Mouse (Mus musculus) gonadal fat pad, adult 2 months (tissue): ENCODE measurements around the gene Kcnh7. TPM values are rescaled to one million over a fixed set of nuclear protein-coding genes. Genes with fewer than 3 reads are reported as not detected.
"Not testable (repeated sequence)": the region's sequence is repeated elsewhere in the genome, so short reads cannot be mapped to it uniquely, and the experiment has no call there.

Experiments
- DNase-seq: peaks from one replicate; pipeline ENCODE4 v3.0.0-alpha.2; 2012; ENCODE audit warnings: low read depth
- polyA plus RNA-seq: library from polyadenylated mRNA; depleted of rRNA; stranded (reverse); fragments of >200 nt; gene quantifications from 2 replicates; pipeline ENCODE4 v1.2.3, GENCODE M21; 2012

Kcnh7 gene
- polyA plus RNA-seq, 1 experiment = not detected

DNA sequence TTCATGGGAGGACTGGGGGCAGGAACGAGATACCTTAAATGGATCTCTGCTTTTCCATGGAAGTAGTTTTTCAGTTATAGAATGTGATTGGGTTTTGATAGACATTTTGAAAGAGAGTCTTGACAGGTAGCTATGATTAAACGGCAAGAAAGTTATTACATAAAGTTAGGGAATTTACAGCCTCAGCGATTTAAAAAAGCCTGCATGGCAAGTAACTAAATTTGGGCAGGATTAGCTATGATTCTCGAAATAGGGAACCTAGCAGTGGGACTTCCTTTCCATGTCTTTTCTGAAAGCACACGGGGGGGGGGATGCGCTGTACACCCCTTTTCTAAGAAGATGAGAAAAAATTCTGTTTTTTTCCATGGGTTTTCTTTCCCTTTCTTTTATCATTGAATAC, 466.8 kb downstream of the Kcnh7 start:
- no peak for DNase-seq

- DNase-seq = peak; percentile 22
These were observed 468.8 kb downstream of the Kcnh7 start for GRCm38 (mm10) chr2:62715260-62715659.

- not testable (repeated sequence) for DNase-seq
These were observed 469.7 kb downstream of the Kcnh7 start for GRCm38 (mm10) chr2:62714362-62714761.

- DNase-seq = no peak
These were observed 474.5 kb downstream of the Kcnh7 start for GRCm38 (mm10) chr2:62709633-62710032.

GRCm38 (mm10) chr2:62706313-62706712, 477.8 kb downstream of the Kcnh7 start:
- no peak for DNase-seq

DNA sequence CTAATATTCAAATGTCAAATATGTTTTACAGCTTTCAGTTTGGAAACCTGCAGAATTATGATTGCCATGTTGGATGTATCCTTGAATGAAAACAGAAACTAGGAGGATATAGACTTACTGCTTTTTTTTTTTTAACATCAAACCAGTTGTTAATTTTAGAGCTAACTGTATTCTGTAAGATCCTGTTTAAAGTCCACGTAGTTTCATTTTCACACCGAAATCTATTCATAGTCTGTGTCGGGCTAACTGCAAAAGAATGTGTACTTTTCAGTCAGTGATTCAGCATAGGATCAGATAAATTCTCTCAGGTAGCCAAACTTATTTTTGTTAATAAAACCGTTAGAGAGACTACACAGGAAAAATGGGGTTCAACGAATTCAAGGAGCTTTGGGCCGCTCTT, 498.2 kb downstream of the Kcnh7 start:
- no peak for DNase-seq

- DNase-seq = no peak
These were observed 499.0 kb downstream of the Kcnh7 start for GRCm38 (mm10) chr2:62684989-62685595.

DNA sequence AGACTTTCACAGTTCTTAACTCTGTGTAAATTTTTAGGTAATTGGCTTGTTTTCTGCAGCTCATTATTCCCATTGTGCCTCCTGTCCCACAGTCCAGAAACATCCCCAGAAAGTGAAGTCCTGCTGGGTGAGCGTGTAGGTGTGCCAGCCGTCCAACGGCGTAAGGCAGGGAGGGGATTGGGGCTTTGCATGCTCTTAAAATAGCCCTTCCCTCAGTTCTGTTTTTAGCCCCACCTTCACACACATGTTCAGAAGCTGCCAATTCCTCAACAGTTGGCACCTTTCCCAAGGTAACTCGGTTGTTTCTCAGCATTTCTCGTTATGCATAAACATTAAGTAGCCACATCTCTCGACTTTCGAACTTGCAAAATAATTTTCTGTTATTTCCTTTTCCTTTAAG, 502.4 kb downstream of the Kcnh7 start:
- no peak for DNase-seq

- no peak for DNase-seq
These were observed 511.3 kb downstream of the Kcnh7 start for GRCm38 (mm10) chr2:62672788-62673187.

- no peak for DNase-seq
These were observed 513.3 kb downstream of the Kcnh7 start for GRCm38 (mm10) chr2:62670767-62671166.

- no peak for DNase-seq
These were observed 513.8 kb downstream of the Kcnh7 start for GRCm38 (mm10) chr2:62670301-62670700.

- DNase-seq = no peak
These were observed 514.2 kb downstream of the Kcnh7 start for GRCm38 (mm10) chr2:62669848-62670247.

DNA sequence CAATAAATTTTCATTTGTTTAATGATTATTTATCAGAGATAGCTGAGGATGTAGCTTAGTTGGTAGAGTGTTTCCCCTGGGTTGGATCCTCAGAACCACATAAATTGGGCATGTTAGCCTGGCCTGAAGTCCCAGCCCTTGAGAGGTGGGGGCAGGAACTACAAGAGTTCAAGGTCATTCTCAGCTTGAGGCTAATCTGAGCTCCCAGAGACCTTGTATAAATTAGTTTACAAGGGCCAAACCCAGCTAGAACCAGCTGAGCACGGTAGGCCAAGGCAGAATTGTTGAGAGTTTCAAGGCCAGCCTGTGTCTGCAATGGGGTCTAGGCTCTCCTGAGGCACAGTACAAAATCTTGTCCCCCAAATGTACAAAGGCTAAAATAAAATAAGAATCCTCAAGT, 518.6 kb downstream of the Kcnh7 start:
- no peak for DNase-seq

GRCm38 (mm10) chr2:62664839-62665238, 519.2 kb downstream of the Kcnh7 start:
- DNase-seq = no peak

DNA sequence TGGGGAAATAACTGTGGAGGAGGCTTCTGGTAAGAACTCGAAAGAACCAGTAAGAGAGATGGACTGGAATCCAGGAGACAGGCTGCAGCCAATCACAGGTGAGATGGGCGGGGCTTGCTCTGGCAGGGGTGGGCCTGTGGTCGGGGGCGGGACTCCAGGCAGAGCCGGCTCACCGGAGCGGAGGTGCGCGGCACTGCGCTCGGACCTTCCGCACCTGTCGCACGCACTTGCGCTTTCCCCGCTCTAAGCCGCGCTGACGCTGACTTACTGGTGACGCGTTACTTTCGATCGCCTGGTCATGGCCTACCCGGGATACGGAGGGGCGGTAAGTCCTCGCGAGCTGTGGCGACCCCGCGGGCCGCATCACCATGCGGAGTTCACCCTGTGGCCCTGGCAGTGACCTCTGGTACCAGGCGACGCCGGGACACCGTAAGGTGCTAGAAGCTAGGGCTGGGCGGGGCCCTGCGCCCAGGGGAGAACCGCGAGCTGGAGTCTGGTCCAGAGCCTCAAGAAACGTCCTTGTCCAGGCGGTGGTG, 519.9 kb downstream of the Kcnh7 start, which contains the start of gene Gca:
Gene Gca, plus strand, starts transcription at position 151 of the 536 bp plus-strand sequence.
- peak; percentile 36 for DNase-seq

- DNase-seq = no peak
These were observed 521.5 kb downstream of the Kcnh7 start for GRCm38 (mm10) chr2:62662560-62662959.

GRCm38 (mm10) chr2:62660565-62660964, 523.5 kb downstream of the Kcnh7 start:
- no peak for DNase-seq

- no peak for DNase-seq
These were observed 528.0 kb downstream of the Kcnh7 start for GRCm38 (mm10) chr2:62656072-62656471.

GRCm38 (mm10) chr2:62654519-62655338, 529.4 kb downstream of the Kcnh7 start:
- no peak for DNase-seq

DNA sequence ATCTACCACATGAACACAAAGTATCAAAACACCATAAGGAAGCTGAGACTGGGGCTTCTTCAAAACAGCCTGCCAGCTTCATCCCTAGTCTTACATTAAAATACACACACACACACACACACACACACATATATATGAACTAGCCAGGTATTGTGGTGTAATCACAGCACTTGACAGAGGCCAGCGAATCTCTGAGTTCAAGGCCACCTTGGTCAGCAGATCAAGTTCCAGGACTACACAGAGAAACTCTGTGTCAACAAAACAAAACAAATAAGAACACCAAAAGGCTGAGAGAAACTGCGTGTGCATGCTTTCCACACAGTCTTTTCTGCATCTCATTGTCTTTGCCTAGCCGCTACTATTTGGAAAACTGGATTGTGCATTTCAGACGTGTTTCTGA, 531.6 kb downstream of the Kcnh7 start:
- DNase-seq = no peak

DNA sequence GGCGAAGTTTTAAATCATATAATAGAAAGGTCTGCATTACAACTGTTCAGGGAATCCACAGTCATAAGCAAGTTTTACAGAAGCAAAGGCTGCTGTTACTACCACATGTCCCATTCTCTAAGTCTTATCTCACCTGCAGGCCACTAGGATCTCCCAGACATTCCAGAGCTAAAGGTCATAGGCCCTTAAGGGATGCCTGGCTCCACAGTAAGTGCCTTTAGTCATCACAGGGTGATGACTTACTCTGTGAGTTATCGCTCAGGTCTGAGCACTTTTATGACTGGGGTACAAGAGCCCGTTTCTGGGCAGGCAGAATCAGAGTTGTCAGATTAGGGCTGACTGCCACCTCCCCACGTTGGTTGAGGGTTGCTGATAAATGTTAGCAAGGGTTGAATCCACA, 532.2 kb downstream of the Kcnh7 start:
- no peak for DNase-seq

DNA sequence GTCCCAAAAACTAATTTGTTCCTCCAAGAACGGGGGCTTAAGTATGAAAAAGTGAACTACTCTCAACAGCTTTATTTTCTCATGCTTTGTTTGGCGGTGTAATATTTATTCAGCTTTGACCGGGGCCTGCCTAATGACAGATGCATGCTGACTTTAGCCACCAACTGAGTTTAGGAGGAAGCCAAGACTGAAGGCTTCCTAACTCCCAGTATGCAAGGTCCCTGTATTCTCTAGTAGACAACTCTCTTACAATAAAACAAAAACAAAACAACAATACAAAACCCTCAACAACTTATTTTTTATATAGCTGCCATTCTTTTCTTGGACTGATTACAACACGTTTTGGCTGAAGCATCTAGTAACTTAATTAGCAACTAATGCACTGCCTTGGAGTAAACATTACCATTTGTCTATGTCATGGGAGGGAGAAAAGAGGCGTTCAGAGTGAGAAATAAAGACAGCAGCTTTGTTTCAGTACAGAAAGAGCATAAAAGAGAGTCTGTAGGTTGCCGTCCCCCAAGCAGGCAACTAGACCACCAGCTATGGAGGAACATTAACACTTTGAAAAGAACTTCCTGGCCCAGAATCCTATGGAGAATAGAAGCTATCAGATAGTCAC, 537.3 kb downstream of the Kcnh7 start:
- DNase-seq = no peak
